Mouse (Mus musculus) leukemia stem cell, adult 10-12 weeks (primary cell): ENCODE measurements around the gene Abcg2. TPM values are rescaled to one million over a fixed set of nuclear protein-coding genes. Genes with fewer than 3 reads are reported as not detected.

ENCODE experiments used
- polyA plus RNA-seq: library from polyadenylated mRNA; stranded (reverse); fragments of >175 nt; gene quantifications from 2 replicates; pipeline ENCODE4 v1.2.3, GENCODE M21; 2012; ENCODE audit warnings: low replicate concordance

Gene Abcg2
- polyA plus RNA-seq = 1.8 and 13.2 TPM in 2 replicates

GRCm38 (mm10) chr6:58584223-58584622 is at the start of gene Abcg2:
TSS of gene Abcg2 (plus strand) at chr6:58584523.

Other genes starting within 250 kb of the Abcg2 start
- not detected in 2 replicates for gene Vmn1r30, start 141.1 kb upstream of the Abcg2 start, polyA plus RNA-seq
- gene Vmn1r31, start 109.2 kb upstream of the Abcg2 start, polyA plus RNA-seq = not detected in 2 replicates
- 4.6 and 8.3 TPM in 2 replicates for gene Herc3, start 246.9 kb downstream of the Abcg2 start, polyA plus RNA-seq